Mouse (Mus musculus) G1E (cell line): ENCODE data around the gene Pkmyt1.

Experiments
- CTCF ChIP-seq: IDR thresholded peaks from 2 replicates; pipeline ENCODE4 v1.5.1; 2012; ENCODE audit warnings: low read depth, low read length, inconsistent platforms, mixed read lengths
- POLR2AphosphoS5 ChIP-seq: IDR thresholded peaks from 2 replicates; pipeline ENCODE4 v1.6.1; 2012; ENCODE audit warnings: low read depth, low read length, inconsistent platforms; ENCODE audit not compliant: insufficient replicate concordance

DNA sequence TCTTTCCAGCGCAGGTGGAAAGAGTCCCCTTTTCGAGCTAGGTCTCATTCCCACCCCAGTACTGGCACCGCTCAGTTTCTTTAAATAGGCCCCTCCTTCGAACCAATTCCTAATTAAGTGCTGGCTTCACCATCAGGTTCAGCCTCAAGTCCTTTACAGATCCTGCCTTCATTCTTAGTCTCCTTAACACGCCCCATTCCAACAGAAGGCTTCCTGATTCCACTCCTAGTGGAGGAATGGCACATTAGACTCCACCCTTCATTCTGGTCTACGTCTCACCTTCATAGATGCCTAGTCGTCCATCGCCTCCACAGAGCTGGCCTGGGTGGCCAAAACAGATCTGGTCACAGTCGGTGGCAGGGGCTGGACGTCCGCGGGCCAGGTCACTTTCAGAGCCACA, 16.8 kb downstream of the Pkmyt1 start:
- TF ChIP-seq CTCF (no peak), POLR2AphosphoS5 (no peak)
